Mouse (Mus musculus): Measurements from ENCODE around the gene Ripor1. TPM values are rescaled to one million over a fixed set of nuclear protein-coding genes. Genes with fewer than 3 reads are reported as not detected.
"Not testable (repeated sequence)": the region's sequence is repeated elsewhere in the genome, so short reads cannot be mapped to it uniquely, and the experiment has no call there.

Ripor1 gene
- total RNA-seq, 2 experiments from 2014 or later, result 53.1 to 55.8 TPM

GRCm38 (mm10) chr8:105602540-105602939 lies 2.5 kb upstream of the Ripor1 start:
- not testable (repeated sequence) for DNase-seq

GRCm38 (mm10) chr8:105605491-105606188 lies 585 bp downstream of the Ripor1 start:
- DNase-seq, result peak; percentile 61 to 73
- intact Hi-C loops (cut with DNase I), result no loop called here

More at GRCm38 (mm10) chr8:105602540-105602939, 2.5 kb upstream of the Ripor1 start:
- intact Hi-C loops (cut with DNase I), result not testable (repeated sequence)

- peak; percentile 91 to 93 for DNase-seq
- intact Hi-C loops (cut with DNase I), result no loop called here
Measured at GRCm38 (mm10) chr8:105606189-105607023, 1.4 kb downstream of the Ripor1 start.

- no peak for DNase-seq
- intact Hi-C loops (cut with DNase I), result no loop called here
Measured at GRCm38 (mm10) chr8:105607062-105607461, 2.0 kb downstream of the Ripor1 start.

GRCm38 (mm10) chr8:105607684-105608083 lies 2.6 kb downstream of the Ripor1 start:
- DNase-seq, result peak; percentile 53 to 65
- intact Hi-C loops (cut with DNase I), result no loop called here

GRCm38 (mm10) chr8:105609355-105609754 lies 4.3 kb downstream of the Ripor1 start:
- intact Hi-C loops (cut with DNase I), result no loop called here
- no peak for DNase-seq

GRCm38 (mm10) chr8:105609771-105610170 lies 4.7 kb downstream of the Ripor1 start:
- DNase-seq, result no peak
- intact Hi-C loops (cut with DNase I), result no loop called here

GRCm38 (mm10) chr8:105611836-105612235 lies 6.8 kb downstream of the Ripor1 start:
- DNase-seq, result no peak
- intact Hi-C loops (cut with DNase I), result no loop called here

GRCm38 (mm10) chr8:105613037-105613436 lies 8.0 kb downstream of the Ripor1 start:
- intact Hi-C loops (cut with DNase I), result no loop called here
- peak; percentile 68 to 70 for DNase-seq

- DNase-seq, result peak; percentile 83 to 85
- intact Hi-C loops (cut with DNase I), result no loop called here
Measured at GRCm38 (mm10) chr8:105613830-105614511, 8.9 kb downstream of the Ripor1 start.

- DNase-seq, result no peak
- intact Hi-C loops (cut with DNase I), result no loop called here
Measured at GRCm38 (mm10) chr8:105615942-105616341, 10.9 kb downstream of the Ripor1 start.

- DNase-seq, result no peak
- intact Hi-C loops (cut with DNase I), result no loop called here
Measured at GRCm38 (mm10) chr8:105617451-105618278, 12.6 kb downstream of the Ripor1 start.

- intact Hi-C loops (cut with DNase I), result no loop called here
- no peak for DNase-seq
Measured at GRCm38 (mm10) chr8:105618279-105618634, 13.2 kb downstream of the Ripor1 start.

GRCm38 (mm10) chr8:105618892-105619591 lies 14.0 kb downstream of the Ripor1 start:
- DNase-seq, result no peak

GRCm38 (mm10) chr8:105620211-105620610 lies 15.2 kb downstream of the Ripor1 start:
- no peak for DNase-seq
- intact Hi-C loops (cut with DNase I), result no loop called here

More at GRCm38 (mm10) chr8:105618892-105619591, 14.0 kb downstream of the Ripor1 start:
- intact Hi-C loops (cut with DNase I), result no loop called here

GRCm38 (mm10) chr8:105620946-105621720 lies 16.1 kb downstream of the Ripor1 start:
- DNase-seq, result no peak
- intact Hi-C loops (cut with DNase I), result no loop called here

GRCm38 (mm10) chr8:105621841-105622240 lies 16.8 kb downstream of the Ripor1 start:
- DNase-seq, result no peak
- intact Hi-C loops (cut with DNase I), result loop anchor here (2.0 kb wide), 2 partner anchors 25 to 63 kb away; no protein-coding TSS in a partner anchor

- intact Hi-C loops (cut with DNase I), result loop anchor here (2.0 kb wide), 2 partner anchors 26 to 62 kb away; no protein-coding TSS in a partner anchor
- DNase-seq, result peak; percentile 96 to 98
Measured at GRCm38 (mm10) chr8:105622421-105622920, 17.4 kb downstream of the Ripor1 start.

Measured in heart, postnatal 10 days (tissue).